Mouse (Mus musculus) stomach, postnatal 0 days (tissue): ENCODE results near the gene Snap91.

Experiments
- CTCF ChIP-seq: IDR thresholded peaks from 2 replicates; pipeline ENCODE4 v1.5.1; 2016; ENCODE audit warnings: antibody characterized with exemption, low read depth, mild to moderate bottlenecking, moderate library complexity
- EP300 ChIP-seq: optimal IDR thresholded peaks from 2 replicates; pipeline ENCODE3; 2016; ENCODE audit warnings: antibody characterized with exemption

DNA sequence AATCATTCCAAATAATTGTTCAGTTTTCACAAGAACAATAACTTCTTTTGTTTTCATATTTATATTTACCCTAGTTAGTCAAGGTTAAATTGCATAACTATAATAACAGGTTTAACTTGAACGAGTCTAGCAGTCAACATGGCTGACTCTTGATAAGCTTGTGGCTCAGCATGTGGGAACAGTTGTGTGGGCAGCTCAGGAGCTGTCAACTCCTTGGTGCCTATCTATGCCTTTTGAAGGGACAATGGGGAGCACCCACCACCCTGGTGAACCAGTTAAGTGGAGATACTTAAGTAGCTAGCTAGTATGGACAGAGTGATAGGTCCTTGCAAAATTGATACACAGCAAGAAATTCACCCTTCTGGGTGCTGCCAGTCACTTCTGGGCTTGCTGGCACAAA is 151.4 kb downstream of the Snap91 start:
- TF ChIP-seq EP300 = no peak
- no peak for TF ChIP-seq CTCF
